Mouse (Mus musculus) neutrophil, adult 65 days (primary cell): ENCODE data around the gene Gm49361. TPM values are rescaled to one million over a fixed set of nuclear protein-coding genes. Genes with fewer than 3 reads are reported as not detected.

ENCODE experiments used
- total RNA-seq: library from RNA; stranded (reverse); gene quantifications from 2 replicates; pipeline ENCODE4 v1.2.4, GENCODE M21; 2023

Gene Gm49361
- not detected in 2 replicates for total RNA-seq

GRCm38 (mm10) chr14:57746001-57746771, at the start of gene Gm49361:
TSS of gene Gm49361 (minus strand) at chr14:57746103.

DNA sequence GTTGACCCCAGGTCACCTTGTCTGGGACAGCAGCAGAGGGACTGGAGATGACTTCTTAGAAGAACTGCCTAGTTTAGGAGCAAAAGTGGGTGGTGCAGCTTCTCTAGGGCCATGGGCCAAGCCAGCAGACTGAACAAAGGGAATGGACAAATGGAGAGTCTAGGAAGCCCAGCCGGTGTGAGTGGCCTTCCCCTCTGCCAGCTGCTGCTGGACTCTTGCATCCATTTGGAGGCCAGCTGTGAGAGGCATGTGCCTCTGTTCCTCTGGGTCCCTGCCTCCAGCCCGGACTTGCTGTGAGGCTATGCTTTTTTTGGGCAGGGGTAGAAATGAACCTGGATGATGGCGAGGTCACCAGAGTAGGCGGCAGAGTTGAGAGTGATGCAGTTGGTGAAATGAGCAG, 12.3 kb upstream of the Gm49361 start, which contains the start of gene Lats2:
Gene Lats2, minus strand, starts transcription at position 152 of the 400 bp plus-strand sequence.

GRCm38 (mm10) chr14:57664822-57665627, 80.9 kb downstream of the Gm49361 start, which contains the start of gene Xpo4:
TSS of gene Xpo4 (minus strand) at chr14:57665430.

Other genes starting within 250 kb of the Gm49361 start
- not detected in 2 replicates for gene Il17d, start 221.3 kb downstream of the Gm49361 start, total RNA-seq
- gene Eef1akmt1, start 174.5 kb downstream of the Gm49361 start, total RNA-seq = 5.6 and 5.9 TPM in 2 replicates
- gene Xpo4, start 80.7 kb downstream of the Gm49361 start, total RNA-seq = 11.1 and 18.5 TPM in 2 replicates
- gene Lats2, start 12.3 kb upstream of the Gm49361 start, total RNA-seq = 38.6 and 46.3 TPM in 2 replicates
- gene Sap18, start 52.1 kb upstream of the Gm49361 start, total RNA-seq = 30.6 and 35.1 TPM in 2 replicates
- 13.8 and 21.3 TPM in 2 replicates for gene Ska3, start 80.1 kb upstream of the Gm49361 start, total RNA-seq
- 37.1 and 47.9 TPM in 2 replicates for gene Mrpl57, start 80.1 kb upstream of the Gm49361 start, total RNA-seq
- 33.6 and 38.5 TPM in 2 replicates for gene Zdhhc20, start 144.2 kb upstream of the Gm49361 start, total RNA-seq